Mouse (Mus musculus): Measurements from ENCODE around the gene Proz. TPM values are rescaled to one million over a fixed set of nuclear protein-coding genes. Genes with fewer than 3 reads are reported as not detected.

The Proz gene
- total RNA-seq, 1 experiment: 0.22 TPM

GRCm38 (mm10) chr8:13108967-13109366 is 48.3 kb downstream of the Proz start:
- TF ChIP-seq ZC3H11A (IDR thresholded peaks at IDR 0.05; ENCODE audit: borderline replicate concordance, low read depth, low read length): no peak
- no peak for TF ChIP-seq CHD2 (IDR thresholded peaks at IDR 0.05; ENCODE audit: low read depth, low read length)
- TF ChIP-seq MAFK (IDR thresholded peaks at IDR 0.05; ENCODE audit: insufficient read depth, low read depth, low read length): no peak
- no peak for TF ChIP-seq ZNF384 (IDR thresholded peaks at IDR 0.05; ENCODE audit: low read depth, low read length)
- TF ChIP-seq HCFC1 (IDR thresholded peaks at IDR 0.05; ENCODE audit: borderline replicate concordance, insufficient read depth, low read length): no peak
- Histone ChIP-seq H3K4me1 (ENCODE audit: control insufficient read depth in 2 of 2, insufficient read depth in 2 of 2, low read length in 2 of 2, poor library complexity in 1 of 2) (no peaks in the 10 kb centered on the region), H3K9ac (ENCODE audit: insufficient read depth, low read depth, low read length, poor library complexity, severe bottlenecking) (no peak overlapping the region), H3K27ac (ENCODE audit: insufficient read depth, low read depth, low read length, poor library complexity, severe bottlenecking) (no peak overlapping the region), H3K9me3 (ENCODE audit: control insufficient read depth, insufficient read depth, low read depth, low read length) (no peaks in the 10 kb centered on the region), H3K36me3 (ENCODE audit: control insufficient read depth, insufficient read depth, low read length, poor library complexity, severe bottlenecking) (no peaks in the 10 kb centered on the region), H3K4me3 (ENCODE audit: insufficient read depth in 1 of 2, low read depth in 1 of 2, low read length in 2 of 2, poor library complexity in 1 of 2, severe bottlenecking in 1 of 2) (no peak overlapping the region)
- in situ Hi-C loops (cut with MboI; ENCODE audit: low sequenced_read_pairs in 2 of 2, unreplicated experiment in 2 of 2): no loop called here
- DNase-seq (ENCODE audit: low read depth, low spot score): no peak

DNA sequence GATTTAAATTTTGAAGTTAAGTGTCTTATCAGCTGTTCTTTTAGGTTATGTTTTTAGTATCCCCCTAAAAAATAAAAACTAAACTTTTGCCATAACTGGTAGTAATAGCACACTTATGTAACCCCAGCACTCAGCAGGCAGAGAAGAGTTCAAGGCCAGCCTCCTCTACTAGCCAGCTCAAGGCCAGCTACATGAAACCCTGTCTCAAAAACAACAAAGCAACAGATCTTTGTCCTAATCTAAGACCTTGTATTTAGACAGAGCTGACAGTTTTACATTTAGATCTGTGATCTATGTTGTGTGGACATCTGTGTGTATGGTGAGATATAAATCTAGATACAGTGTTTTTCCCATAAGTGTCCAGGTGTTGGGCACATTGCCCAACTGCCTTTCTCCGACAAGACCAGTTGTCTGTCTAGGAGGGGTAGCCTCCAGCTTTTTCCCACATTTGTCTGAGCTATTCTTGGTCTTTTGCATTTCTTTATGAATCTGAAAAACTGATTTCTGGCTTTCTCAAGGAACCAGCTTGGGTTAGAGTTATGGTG is 48.8 kb downstream of the Proz start:
- no peak for DNase-seq (ENCODE audit: low read depth, low spot score)
- Histone ChIP-seq H3K9ac (ENCODE audit: insufficient read depth, low read depth, low read length, poor library complexity, severe bottlenecking) (no peak overlapping the region), H3K4me1 (ENCODE audit: control insufficient read depth in 2 of 2, insufficient read depth in 2 of 2, low read length in 2 of 2, poor library complexity in 1 of 2) (no peaks in the 10 kb centered on the region), H3K9me3 (ENCODE audit: control insufficient read depth, insufficient read depth, low read depth, low read length) (no peaks in the 10 kb centered on the region), H3K4me3 (ENCODE audit: insufficient read depth in 1 of 2, low read depth in 1 of 2, low read length in 2 of 2, poor library complexity in 1 of 2, severe bottlenecking in 1 of 2) (no peak overlapping the region), H3K36me3 (ENCODE audit: control insufficient read depth, insufficient read depth, low read length, poor library complexity, severe bottlenecking) (no peaks in the 10 kb centered on the region), H3K27ac (ENCODE audit: insufficient read depth, low read depth, low read length, poor library complexity, severe bottlenecking) (no peak overlapping the region)
- in situ Hi-C loops (cut with MboI; ENCODE audit: low sequenced_read_pairs in 2 of 2, unreplicated experiment in 2 of 2): no loop called here
- TF ChIP-seq MAFK (IDR thresholded peaks at IDR 0.05; ENCODE audit: insufficient read depth, low read depth, low read length): no peak
- TF ChIP-seq ZC3H11A (IDR thresholded peaks at IDR 0.05; ENCODE audit: borderline replicate concordance, low read depth, low read length): no peak
- TF ChIP-seq ZNF384 (IDR thresholded peaks at IDR 0.05; ENCODE audit: low read depth, low read length): no peak
- no peak for TF ChIP-seq CHD2 (IDR thresholded peaks at IDR 0.05; ENCODE audit: low read depth, low read length)
- TF ChIP-seq HCFC1 (IDR thresholded peaks at IDR 0.05; ENCODE audit: borderline replicate concordance, insufficient read depth, low read length): no peak

GRCm38 (mm10) chr8:13111917-13112316 is 51.2 kb downstream of the Proz start:
- TF ChIP-seq MAFK (IDR thresholded peaks at IDR 0.05; ENCODE audit: insufficient read depth, low read depth, low read length): no peak
- Histone ChIP-seq H3K36me3 (ENCODE audit: control insufficient read depth, insufficient read depth, low read length, poor library complexity, severe bottlenecking) (no peaks in the 10 kb centered on the region), H3K9ac (ENCODE audit: insufficient read depth, low read depth, low read length, poor library complexity, severe bottlenecking) (no peak overlapping the region)

GRCm38 (mm10) chr8:13113232-13113631 is 52.5 kb downstream of the Proz start:
- no peak overlapping the region for H3K4me3 ChIP-seq (ENCODE audit: insufficient read depth in 1 of 2, low read depth in 1 of 2, low read length in 2 of 2, poor library complexity in 1 of 2, severe bottlenecking in 1 of 2)
- H3K36me3 ChIP-seq (ENCODE audit: control insufficient read depth, insufficient read depth, low read length, poor library complexity, severe bottlenecking): peaks cover 4% of the 10 kb centered on the region; the same call in 1 of the 2 replicates

More at GRCm38 (mm10) chr8:13111917-13112316, 51.2 kb downstream of the Proz start:
- in situ Hi-C loops (cut with MboI; ENCODE audit: low sequenced_read_pairs in 2 of 2, unreplicated experiment in 2 of 2): no loop called here
- Histone ChIP-seq H3K27ac (ENCODE audit: insufficient read depth, low read depth, low read length, poor library complexity, severe bottlenecking) (no peak overlapping the region), H3K4me1 (ENCODE audit: control insufficient read depth in 2 of 2, insufficient read depth in 2 of 2, low read length in 2 of 2, poor library complexity in 1 of 2) (no peaks in the 10 kb centered on the region), H3K4me3 (ENCODE audit: insufficient read depth in 1 of 2, low read depth in 1 of 2, low read length in 2 of 2, poor library complexity in 1 of 2, severe bottlenecking in 1 of 2) (no peak overlapping the region), H3K9me3 (ENCODE audit: control insufficient read depth, insufficient read depth, low read depth, low read length) (no peaks in the 10 kb centered on the region)
- no peak for DNase-seq (ENCODE audit: low read depth, low spot score)

DNA sequence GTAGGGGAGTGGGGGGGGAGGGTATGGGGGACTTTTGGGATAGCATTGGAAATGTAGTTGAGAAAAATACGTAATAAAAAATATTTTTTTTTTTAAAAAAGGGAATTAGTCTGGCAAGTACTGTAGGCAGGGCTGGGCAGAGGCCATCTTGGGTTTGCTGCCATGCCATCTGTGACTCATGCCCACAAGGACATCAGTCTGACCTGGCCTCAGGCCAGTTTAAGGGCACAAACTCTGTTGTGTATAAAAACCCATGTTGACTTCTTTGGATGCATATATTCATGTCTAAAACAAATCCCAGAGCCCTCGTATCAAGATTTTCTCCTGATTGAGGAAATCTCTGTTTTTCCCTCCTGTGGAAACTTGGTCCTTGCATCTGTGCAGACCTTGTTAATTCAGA is 56.4 kb downstream of the Proz start:
- in situ Hi-C loops (cut with MboI; ENCODE audit: low sequenced_read_pairs in 2 of 2, unreplicated experiment in 2 of 2): no loop called here
- H3K27ac ChIP-seq (ENCODE audit: insufficient read depth, low read depth, low read length, poor library complexity, severe bottlenecking): no peak overlapping the region
- no peak overlapping the region for H3K9ac ChIP-seq (ENCODE audit: insufficient read depth, low read depth, low read length, poor library complexity, severe bottlenecking)
- H3K36me3 ChIP-seq (ENCODE audit: control insufficient read depth, insufficient read depth, low read length, poor library complexity, severe bottlenecking): peaks cover 4% of the 10 kb centered on the region; the same call in 1 of the 2 replicates
- no peaks in the 10 kb centered on the region for H3K4me1 ChIP-seq (ENCODE audit: control insufficient read depth in 2 of 2, insufficient read depth in 2 of 2, low read length in 2 of 2, poor library complexity in 1 of 2)
- no peak overlapping the region for H3K4me3 ChIP-seq (ENCODE audit: insufficient read depth in 1 of 2, low read depth in 1 of 2, low read length in 2 of 2, poor library complexity in 1 of 2, severe bottlenecking in 1 of 2)
- no peak for DNase-seq (ENCODE audit: low read depth, low spot score)
- no peaks in the 10 kb centered on the region for H3K9me3 ChIP-seq (ENCODE audit: control insufficient read depth, insufficient read depth, low read depth, low read length)
- TF ChIP-seq ZNF384 (IDR thresholded peaks at IDR 0.05; ENCODE audit: low read depth, low read length): no peak
- no peak for TF ChIP-seq ZC3H11A (IDR thresholded peaks at IDR 0.05; ENCODE audit: borderline replicate concordance, low read depth, low read length)
- TF ChIP-seq HCFC1 (IDR thresholded peaks at IDR 0.05; ENCODE audit: borderline replicate concordance, insufficient read depth, low read length): no peak
- TF ChIP-seq MAFK (IDR thresholded peaks at IDR 0.05; ENCODE audit: insufficient read depth, low read depth, low read length): no peak

More at GRCm38 (mm10) chr8:13113232-13113631, 52.5 kb downstream of the Proz start:
- in situ Hi-C loops (cut with MboI; ENCODE audit: low sequenced_read_pairs in 2 of 2, unreplicated experiment in 2 of 2): no loop called here
- no peaks in the 10 kb centered on the region for H3K4me1 ChIP-seq (ENCODE audit: control insufficient read depth in 2 of 2, insufficient read depth in 2 of 2, low read length in 2 of 2, poor library complexity in 1 of 2)
- H3K27ac ChIP-seq (ENCODE audit: insufficient read depth, low read depth, low read length, poor library complexity, severe bottlenecking): no peak overlapping the region
- DNase-seq (ENCODE audit: low read depth, low spot score): no peak
- H3K9ac ChIP-seq (ENCODE audit: insufficient read depth, low read depth, low read length, poor library complexity, severe bottlenecking): no peak overlapping the region
- no peaks in the 10 kb centered on the region for H3K9me3 ChIP-seq (ENCODE audit: control insufficient read depth, insufficient read depth, low read depth, low read length)
- TF ChIP-seq MAFK (IDR thresholded peaks at IDR 0.05; ENCODE audit: insufficient read depth, low read depth, low read length): no peak
- no peak for TF ChIP-seq ZNF384 (IDR thresholded peaks at IDR 0.05; ENCODE audit: low read depth, low read length)
- TF ChIP-seq CHD2 (IDR thresholded peaks at IDR 0.05; ENCODE audit: low read depth, low read length): no peak
- TF ChIP-seq HCFC1 (IDR thresholded peaks at IDR 0.05; ENCODE audit: borderline replicate concordance, insufficient read depth, low read length): no peak
- TF ChIP-seq ZC3H11A (IDR thresholded peaks at IDR 0.05; ENCODE audit: borderline replicate concordance, low read depth, low read length): no peak
